Mouse (Mus musculus) intestine, embryonic 16.5 days (tissue): ENCODE results near the gene Gcdh. TPM values are rescaled to one million over a fixed set of nuclear protein-coding genes. Genes with fewer than 3 reads are reported as not detected.
A peak's percentile ranks its signal among the peaks of the same experiment; 100 is the strongest.

ENCODE experiments used
- ATAC-seq: fragments of 200-750 bp; cut with Nextera tagmentation; 2 replicates; pipeline ENCODE4 v1.8.0; 2017; ENCODE audit warnings: moderate TSS enrichment, moderate library complexity
- H3K27ac ChIP-seq: fragments of 300-500 bp; sonication (generic); 2 replicates; pipeline ENCODE4 v1.5.1; 2014; ENCODE audit warnings: mild to moderate bottlenecking, low read length
- H3K27me3 ChIP-seq: fragments of 300-500 bp; sonication (generic); replicated peaks from 2 replicates; pipeline ENCODE4 v1.6.1; 2014; ENCODE audit warnings: low read length, control low read depth, mixed read lengths; ENCODE audit not compliant: control insufficient read depth, insufficient read depth
- H3K36me3 ChIP-seq: fragments of 300-500 bp; sonication (generic); 2 replicates; pipeline ENCODE4 v1.6.1; 2014; ENCODE audit warnings: low read length, control low read depth; ENCODE audit not compliant: control insufficient read depth, insufficient read depth
- H3K4me1 ChIP-seq: fragments of 300-500 bp; sonication (generic); 2 replicates; pipeline ENCODE4 v1.6.1; 2014; ENCODE audit warnings: low read length, control low read depth, mixed read lengths; ENCODE audit not compliant: control insufficient read depth, insufficient read depth
- H3K4me2 ChIP-seq: fragments of 300-500 bp; sonication (generic); 2 replicates; pipeline ENCODE4 v1.6.1; 2014; ENCODE audit warnings: low read depth, low read length, control low read depth
- H3K4me3 ChIP-seq: fragments of 300-500 bp; sonication (generic); 2 replicates; pipeline ENCODE4 v1.5.1; 2014; ENCODE audit warnings: mild to moderate bottlenecking, low read length
- H3K9ac ChIP-seq: fragments of 300-500 bp; sonication (generic); 2 replicates; pipeline ENCODE4 v1.6.1; 2014; ENCODE audit warnings: low read depth, low read length
- H3K9me3 ChIP-seq: fragments of 300-500 bp; sonication (generic); 2 replicates; pipeline ENCODE4 v1.6.1; 2016; ENCODE audit warnings: low read length, control low read depth; ENCODE audit not compliant: control insufficient read depth
- WGBS: fragments of 180-500 bp; shearing (Covaris S2); extraction: QIAGEN DNeasy Blood & Tissue Kit; methylation state at CpG from one replicate; pipeline ENCODE4 v1.1.7; 2014; 5-methylcytosine and 5-hydroxymethylcytosine counted together
- polyA plus RNA-seq: library from polyadenylated mRNA; unstranded; fragments of >200 nt; fragmentation: Nextera tagmentation; extraction: Ambion mirVana; gene quantifications from 2 replicates; pipeline ENCODE4 v1.2.1, GENCODE M21; 2015

The Gcdh gene
- polyA plus RNA-seq, 1 experiment from 2014 or later: 53.3 TPM

DNA sequence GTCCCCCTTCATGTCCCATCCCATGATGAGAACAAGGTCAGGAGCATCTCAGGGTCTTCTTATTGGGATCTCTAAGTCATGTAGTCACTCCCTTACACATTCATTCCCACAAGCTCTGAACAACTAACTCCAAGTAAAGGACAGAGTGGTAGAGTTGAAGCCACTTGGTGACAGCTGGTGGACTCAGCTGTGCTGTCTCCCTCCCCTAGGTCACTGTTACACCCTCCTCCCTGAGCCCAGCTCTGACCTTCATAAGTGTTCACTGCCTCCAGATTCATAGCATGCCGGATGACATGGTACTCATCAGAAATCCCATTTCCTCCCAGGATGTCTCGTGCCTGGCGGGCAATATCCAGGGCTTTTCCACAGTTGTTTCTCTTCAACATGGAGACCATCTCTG is 5.4 kb downstream of the Gcdh start:
- ATAC-seq: no peak
- Histone ChIP-seq H3K36me3 (peaks cover 3% of the 10 kb centered on the region; the same call in 1 of the 2 replicates), H3K4me2 (no peak overlapping the region), H3K4me3 (no peak overlapping the region), H3K27ac (no peak overlapping the region), H3K4me1 (no peaks in the 10 kb centered on the region), H3K9me3 (no peaks in the 10 kb centered on the region), H3K9ac (no peak overlapping the region), H3K27me3 (no peaks in the 10 kb centered on the region)
- WGBS: 90% methylated on average over 3 of the region's 3 CpGs

DNA sequence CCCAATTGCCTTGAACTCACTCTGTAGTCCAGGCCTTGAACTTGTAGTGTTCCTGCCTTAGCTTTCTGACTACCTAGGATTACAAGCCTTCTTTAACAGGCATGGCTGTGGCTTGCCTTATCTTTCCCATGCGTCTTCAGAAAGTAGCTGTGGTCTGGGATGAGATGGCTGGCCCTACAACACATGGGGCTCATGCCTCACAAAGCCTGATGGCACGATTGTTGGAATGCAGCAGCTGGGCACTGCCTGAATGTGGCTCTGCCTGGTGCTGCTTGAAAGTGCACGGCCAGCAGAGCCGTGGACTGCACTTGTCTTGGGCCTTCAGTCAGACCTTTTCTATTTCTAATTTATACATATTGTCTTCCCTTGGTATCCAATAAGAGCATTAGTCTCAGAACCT is 9.0 kb downstream of the Gcdh start:
- WGBS: 87% methylated on average over 4 of the region's 4 CpGs

DNA sequence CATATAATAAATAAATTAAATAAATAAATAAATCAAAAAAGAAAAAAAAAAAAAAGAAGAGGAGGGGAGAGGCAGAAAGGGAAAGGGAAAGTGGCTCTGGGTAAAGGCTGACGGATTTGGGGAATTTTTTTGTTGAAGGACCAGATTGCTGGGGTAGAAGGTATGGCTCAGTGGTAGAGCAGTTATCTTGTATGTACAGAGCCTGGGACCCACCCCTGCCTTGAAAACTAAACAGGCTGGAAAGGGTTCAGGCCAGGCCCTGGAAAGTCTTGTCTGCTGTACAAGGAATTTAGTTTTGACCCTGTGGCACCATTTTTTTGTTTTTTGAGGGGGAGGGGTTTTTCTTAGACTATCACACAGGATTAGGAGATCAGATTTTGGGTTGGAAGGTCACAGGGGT is 14.8 kb downstream of the Gcdh start:
- Histone ChIP-seq H3K4me3 (no peak overlapping the region), H3K9me3 (no peaks in the 10 kb centered on the region), H3K4me2 (no peak overlapping the region), H3K36me3 (no peaks in the 10 kb centered on the region), H3K27me3 (no peaks in the 10 kb centered on the region), H3K27ac (no peak overlapping the region), H3K4me1 (no peaks in the 10 kb centered on the region), H3K9ac (no peak overlapping the region)
- ATAC-seq: no peak
- 80% methylated on average over 1 of the region's 1 CpGs for WGBS

More for the DNA sequence above, 9.0 kb downstream of the Gcdh start:
- no peak for ATAC-seq
- H3K36me3 ChIP-seq: peaks cover 3% of the 10 kb centered on the region; the same call in 1 of the 2 replicates
- no peaks in the 10 kb centered on the region for H3K27me3 ChIP-seq
- H3K4me3 ChIP-seq: no peak overlapping the region
- no peak overlapping the region for H3K9ac ChIP-seq
- H3K9me3 ChIP-seq: no peaks in the 10 kb centered on the region
- no peaks in the 10 kb centered on the region for H3K4me1 ChIP-seq
- no peak overlapping the region for H3K27ac ChIP-seq
- H3K4me2 ChIP-seq: no peak overlapping the region

- WGBS: 77% methylated on average over 3 of the region's 3 CpGs
- peaks cover 6% of the 10 kb centered on the region for H3K4me1 ChIP-seq
- no peak for ATAC-seq
These were observed 16.3 kb downstream of the Gcdh start for GRCm38 (mm10) chr8:84877297-84878035.

DNA sequence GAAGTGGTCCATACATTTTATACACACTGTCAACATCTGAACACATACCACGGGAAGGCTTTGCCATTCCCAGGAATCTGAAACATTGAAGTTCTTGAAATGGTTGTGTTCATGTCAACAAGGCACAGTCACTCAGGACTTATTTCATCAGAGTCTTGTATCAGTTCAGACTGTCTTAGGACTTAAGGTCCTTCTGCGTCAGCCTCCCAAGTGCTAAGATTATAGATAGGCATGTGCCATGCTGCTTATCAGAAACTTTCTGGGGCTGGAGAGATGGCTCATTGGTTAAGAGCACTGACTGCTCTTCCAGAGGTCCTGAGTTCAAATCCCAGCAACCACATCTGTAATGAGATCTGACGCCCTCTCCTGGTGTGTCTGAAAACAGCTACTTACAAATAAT is 19.4 kb downstream of the Gcdh start:
- ATAC-seq: no peak
- no peak overlapping the region for H3K9ac ChIP-seq
- 91% methylated on average over 3 of the region's 3 CpGs for WGBS

More at GRCm38 (mm10) chr8:84877297-84878035, 16.3 kb downstream of the Gcdh start:
- no peak overlapping the region for H3K4me3 ChIP-seq
- no peak overlapping the region for H3K4me2 ChIP-seq
- no peaks in the 10 kb centered on the region for H3K27me3 ChIP-seq
- H3K27ac ChIP-seq: no peak overlapping the region
- H3K36me3 ChIP-seq: no peaks in the 10 kb centered on the region
- no peaks in the 10 kb centered on the region for H3K9me3 ChIP-seq
- H3K9ac ChIP-seq: no peak overlapping the region

GRCm38 (mm10) chr8:84873016-84873415 is 20.7 kb downstream of the Gcdh start:
- 75% methylated on average over 4 of the region's 4 CpGs for WGBS
- no peak overlapping the region for H3K9ac ChIP-seq

More for the DNA sequence above, 19.4 kb downstream of the Gcdh start:
- no peaks in the 10 kb centered on the region for H3K27me3 ChIP-seq
- H3K4me2 ChIP-seq: no peak overlapping the region
- H3K4me3 ChIP-seq: no peak overlapping the region
- H3K36me3 ChIP-seq: no peaks in the 10 kb centered on the region
- peaks cover 16% of the 10 kb centered on the region for H3K4me1 ChIP-seq
- no peaks in the 10 kb centered on the region for H3K9me3 ChIP-seq
- no peak overlapping the region for H3K27ac ChIP-seq

GRCm38 (mm10) chr8:84872309-84872965 is 21.3 kb downstream of the Gcdh start:
- H3K27ac ChIP-seq: no peak overlapping the region
- H3K27me3 ChIP-seq: no peaks in the 10 kb centered on the region
- ATAC-seq: peak; percentile 67
- no peaks in the 10 kb centered on the region for H3K9me3 ChIP-seq
- H3K4me3 ChIP-seq: peak overlapping the region; percentile 57
- H3K9ac ChIP-seq: peak overlapping the region; percentile 69
- H3K4me2 ChIP-seq: peak overlapping the region; percentile 99
- WGBS: 2% methylated on average over 54 of the region's 54 CpGs
- H3K36me3 ChIP-seq: no peaks in the 10 kb centered on the region; the same call in 1 of the 2 replicates
- peaks cover 16% of the 10 kb centered on the region for H3K4me1 ChIP-seq

More at GRCm38 (mm10) chr8:84873016-84873415, 20.7 kb downstream of the Gcdh start:
- Histone ChIP-seq H3K36me3 (no peaks in the 10 kb centered on the region; the same call in 1 of the 2 replicates), H3K9me3 (no peaks in the 10 kb centered on the region), H3K27me3 (no peaks in the 10 kb centered on the region), H3K4me2 (peak overlapping the region; percentile 99), H3K4me1 (peaks cover 16% of the 10 kb centered on the region), H3K27ac (no peak overlapping the region), H3K4me3 (peak overlapping the region; percentile 57)
- ATAC-seq: no peak

DNA sequence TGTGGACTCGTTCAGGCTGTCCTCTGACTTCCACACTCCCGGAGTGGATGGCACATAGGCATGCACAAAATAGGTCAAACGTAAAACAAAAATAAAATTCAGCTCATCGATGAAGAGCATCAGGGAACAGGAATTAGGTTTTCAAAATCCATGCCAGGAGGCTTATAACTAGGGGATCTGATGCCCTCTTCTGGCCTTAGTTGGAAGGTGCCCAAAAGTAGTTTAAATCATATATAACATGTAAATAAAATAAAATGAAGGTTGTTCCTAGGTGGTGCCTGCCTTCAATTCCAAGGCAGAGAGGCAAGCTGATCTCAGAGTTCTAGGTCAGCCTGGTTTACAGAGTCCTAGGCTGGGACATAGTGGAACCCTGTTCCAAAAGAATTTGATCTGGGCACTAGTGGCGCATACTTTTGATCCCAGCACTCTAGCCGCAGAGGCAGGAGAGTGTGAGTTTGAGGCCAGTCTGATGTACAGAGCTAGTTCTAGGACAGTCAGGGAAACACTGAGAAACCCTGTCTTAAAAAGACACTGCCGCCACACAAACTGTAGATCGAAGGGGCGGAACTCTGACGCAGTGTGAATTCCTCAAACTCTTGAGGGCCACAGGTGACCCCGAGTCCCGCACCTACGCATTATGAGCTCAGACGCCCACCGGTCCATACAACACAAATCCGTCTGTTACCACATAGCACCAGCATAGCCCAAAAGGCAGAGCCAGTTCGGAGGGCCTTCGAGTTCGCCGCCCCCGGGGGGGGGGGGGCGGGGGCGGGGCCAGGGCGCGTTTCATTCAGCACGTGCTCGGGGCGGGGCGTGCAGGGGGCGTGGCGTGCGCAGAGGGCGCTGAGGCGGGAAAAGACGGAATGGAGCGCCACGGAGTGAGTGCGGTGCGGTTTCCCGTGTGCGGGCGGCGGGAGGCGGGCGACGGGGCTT is 22.1 kb downstream of the Gcdh start, which contains the start of gene Syce2:
TSS of gene Syce2 (plus strand) at position 736 of the 933 bp plus-strand sequence.
- peak; percentile 72 for ATAC-seq
- 13% methylated on average over 46 of the region's 46 CpGs for WGBS
- H3K4me1 ChIP-seq: peaks cover 16% of the 10 kb centered on the region
- H3K36me3 ChIP-seq: no peaks in the 10 kb centered on the region; the same call in 1 of the 2 replicates
- no peaks in the 10 kb centered on the region for H3K27me3 ChIP-seq
- peak within 1 kb of the TSS; percentile 57 for H3K4me3 ChIP-seq
- peak within 1 kb of the TSS; percentile 99 for H3K4me2 ChIP-seq
- H3K9ac ChIP-seq: peak within 1 kb of the TSS; percentile 69
- H3K27ac ChIP-seq: peak within 1 kb of the TSS; percentile 59; the same call in 1 of the 2 replicates
- no peaks in the 10 kb centered on the region for H3K9me3 ChIP-seq
